Mouse (Mus musculus): ENCODE measurements around the gene Adamtsl2. TPM values are rescaled to one million over a fixed set of nuclear protein-coding genes. Genes with fewer than 3 reads are reported as not detected.

The Adamtsl2 gene
- total and polyA plus RNA-seq, 2 experiments from 2014 or later: 9.3 to 17.0 TPM

- H3K9ac ChIP-seq (replicated peaks; ENCODE audit: low read length, poor library complexity, severe bottlenecking): no peak overlapping the region
Measured at GRCm38 (mm10) chr2:27135935-27136334, 56.8 kb downstream of the Adamtsl2 start.

GRCm38 (mm10) chr2:27136336-27136735, 57.2 kb downstream of the Adamtsl2 start:
- H3K27me3 ChIP-seq (ENCODE audit: insufficient read depth, low read length): no peaks in the 10 kb centered on the region
- DNase-seq (ENCODE audit: low spot score): peak; percentile 26
- WGBS: 71% methylated on average over 3 of the region's 3 CpGs
- no peaks in the 10 kb centered on the region for H3K4me1 ChIP-seq (ENCODE audit: insufficient read depth, low read length)
- no peak overlapping the region for H3K4me3 ChIP-seq (ENCODE audit: low read depth, low read length)
- H3K27ac ChIP-seq (ENCODE audit: low read depth, low read length): no peak overlapping the region
- H3K9me3 ChIP-seq (ENCODE audit: low read length): no peaks in the 10 kb centered on the region
- TF ChIP-seq CTCF (IDR thresholded peaks at IDR 0.05): no peak
- no peak overlapping the region for H3K9ac ChIP-seq (replicated peaks; ENCODE audit: low read length, poor library complexity, severe bottlenecking)
- no peaks in the 10 kb centered on the region for H3K36me3 ChIP-seq (ENCODE audit: insufficient read depth, low read length)
- no peak overlapping the region for H3K4me2 ChIP-seq (ENCODE audit: low read depth, low read length, poor library complexity, severe bottlenecking)
- no peak for ATAC-seq (ENCODE audit: low FRiP score)

More at GRCm38 (mm10) chr2:27135935-27136334, 56.8 kb downstream of the Adamtsl2 start:
- Histone ChIP-seq H3K27ac (ENCODE audit: low read depth, low read length) (no peak overlapping the region), H3K4me3 (ENCODE audit: low read depth, low read length) (no peak overlapping the region), H3K4me2 (ENCODE audit: low read depth, low read length, poor library complexity, severe bottlenecking) (no peak overlapping the region), H3K9me3 (ENCODE audit: low read length) (no peaks in the 10 kb centered on the region), H3K27me3 (ENCODE audit: insufficient read depth, low read length) (no peaks in the 10 kb centered on the region), H3K4me1 (ENCODE audit: insufficient read depth, low read length) (no peaks in the 10 kb centered on the region), H3K36me3 (ENCODE audit: insufficient read depth, low read length) (no peaks in the 10 kb centered on the region)
- TF ChIP-seq CTCF (IDR thresholded peaks at IDR 0.05): no peak
- no peak for ATAC-seq (ENCODE audit: low FRiP score)
- DNase-seq (ENCODE audit: low spot score): peak; percentile 39
- WGBS: 82% methylated on average over 5 of the region's 5 CpGs

- 81% methylated on average over 1 of the region's 1 CpGs for WGBS
- no peaks in the 10 kb centered on the region for H3K9me3 ChIP-seq (ENCODE audit: low read length)
- ATAC-seq (ENCODE audit: low FRiP score) (no peak), DNase-seq (ENCODE audit: low spot score) (no peak)
- no peak for TF ChIP-seq CTCF (IDR thresholded peaks at IDR 0.05)
- H3K9ac ChIP-seq (replicated peaks; ENCODE audit: low read length, poor library complexity, severe bottlenecking): no peak overlapping the region
- no peaks in the 10 kb centered on the region for H3K36me3 ChIP-seq (ENCODE audit: insufficient read depth, low read length)
- H3K4me1 ChIP-seq (ENCODE audit: insufficient read depth, low read length): no peaks in the 10 kb centered on the region
- H3K27me3 ChIP-seq (ENCODE audit: insufficient read depth, low read length): no peaks in the 10 kb centered on the region
- no peak overlapping the region for H3K4me3 ChIP-seq (ENCODE audit: low read depth, low read length)
- H3K4me2 ChIP-seq (ENCODE audit: low read depth, low read length, poor library complexity, severe bottlenecking): no peak overlapping the region
- H3K27ac ChIP-seq (ENCODE audit: low read depth, low read length): no peak overlapping the region
Measured at GRCm38 (mm10) chr2:27136789-27137188, 57.6 kb downstream of the Adamtsl2 start.

GRCm38 (mm10) chr2:27138356-27138755, 59.2 kb downstream of the Adamtsl2 start:
- 77% methylated on average over 4 of the region's 4 CpGs for WGBS
- H3K4me3 ChIP-seq (ENCODE audit: low read depth, low read length): no peak overlapping the region
- no peak overlapping the region for H3K27ac ChIP-seq (ENCODE audit: low read depth, low read length)
- no peak for ATAC-seq (ENCODE audit: low FRiP score)
- no peaks in the 10 kb centered on the region for H3K9me3 ChIP-seq (ENCODE audit: low read length)
- no peaks in the 10 kb centered on the region for H3K36me3 ChIP-seq (ENCODE audit: insufficient read depth, low read length)
- no peak for TF ChIP-seq CTCF (IDR thresholded peaks at IDR 0.05)
- no peak for DNase-seq (ENCODE audit: low spot score)
- no peak overlapping the region for H3K9ac ChIP-seq (replicated peaks; ENCODE audit: low read length, poor library complexity, severe bottlenecking)
- H3K27me3 ChIP-seq (ENCODE audit: insufficient read depth, low read length): no peaks in the 10 kb centered on the region
- no peak overlapping the region for H3K4me2 ChIP-seq (ENCODE audit: low read depth, low read length, poor library complexity, severe bottlenecking)
- no peaks in the 10 kb centered on the region for H3K4me1 ChIP-seq (ENCODE audit: insufficient read depth, low read length)

- peak within 1 kb of the TSS; percentile 59 for H3K9ac ChIP-seq (replicated peaks; ENCODE audit: low read length, poor library complexity, severe bottlenecking)
- H3K4me2 ChIP-seq (ENCODE audit: low read depth, low read length, poor library complexity, severe bottlenecking): peak within 1 kb of the TSS; percentile 91
- no peaks in the 10 kb centered on the region for H3K27me3 ChIP-seq (ENCODE audit: insufficient read depth, low read length)
- no peaks in the 10 kb centered on the region for H3K36me3 ChIP-seq (ENCODE audit: insufficient read depth, low read length)
- no peak for TF ChIP-seq CTCF (IDR thresholded peaks at IDR 0.05)
- no peaks in the 10 kb centered on the region for H3K4me1 ChIP-seq (ENCODE audit: insufficient read depth, low read length)
- H3K9me3 ChIP-seq (ENCODE audit: low read length): no peaks in the 10 kb centered on the region
- 2% methylated on average over 45 of the region's 62 CpGs for WGBS
- peak within 1 kb of the TSS; percentile 52 for H3K4me3 ChIP-seq (ENCODE audit: low read depth, low read length)
- peak; percentile 69 for DNase-seq (ENCODE audit: low spot score)
- no peak within 1 kb of the TSS for H3K27ac ChIP-seq (ENCODE audit: low read depth, low read length)
- peak; percentile 72 for ATAC-seq (ENCODE audit: low FRiP score)
Measured at GRCm38 (mm10) chr2:27141950-27142693, 62.9 kb downstream of the Adamtsl2 start, which contains the start of gene Fam163b. Gene Fam163b (minus strand): TSS chr2:27142491.

- no peak overlapping the region for H3K27ac ChIP-seq (ENCODE audit: low read depth, low read length)
- H3K4me3 ChIP-seq (ENCODE audit: low read depth, low read length): no peak overlapping the region
- no peak for TF ChIP-seq CTCF (IDR thresholded peaks at IDR 0.05)
- peaks cover 3% of the 10 kb centered on the region for H3K4me1 ChIP-seq (ENCODE audit: insufficient read depth, low read length)
- no peaks in the 10 kb centered on the region for H3K36me3 ChIP-seq (ENCODE audit: insufficient read depth, low read length)
- 60% methylated on average over 2 of the region's 2 CpGs for WGBS
- no peaks in the 10 kb centered on the region for H3K27me3 ChIP-seq (ENCODE audit: insufficient read depth, low read length)
- no peak overlapping the region for H3K9ac ChIP-seq (replicated peaks; ENCODE audit: low read length, poor library complexity, severe bottlenecking)
- ATAC-seq (ENCODE audit: low FRiP score) (no peak), DNase-seq (ENCODE audit: low spot score) (no peak)
- no peak overlapping the region for H3K4me2 ChIP-seq (ENCODE audit: low read depth, low read length, poor library complexity, severe bottlenecking)
- H3K9me3 ChIP-seq (ENCODE audit: low read length): no peaks in the 10 kb centered on the region
Measured at GRCm38 (mm10) chr2:27144957-27145356, 65.8 kb downstream of the Adamtsl2 start.

Measured in midbrain, postnatal 0 days (tissue).